Mouse (Mus musculus) heart, postnatal 36 days (tissue): Measurements from ENCODE around the gene Sync. TPM values are rescaled to one million over a fixed set of nuclear protein-coding genes. Genes with fewer than 3 reads are reported as not detected.

Experiments
- DNase-seq, 2 experiments: peaks; one replicate each; pipeline ENCODE4 v3.0.0; 2021 to 2022
- intact Hi-C: fragments of 180-260 bp; cut with DNase I; formaldehyde crosslinking; loops from one replicate; pipeline ENCODE4 v1.15.1; 2025
- total RNA-seq, 2 experiments: library from RNA; stranded (reverse); gene quantifications; 2 replicates each; pipeline ENCODE4 v1.2.3; 2021

Gene Sync
- total RNA-seq, 2 experiments from 2014 or later: 15.8 to 17.1 TPM

DNA sequence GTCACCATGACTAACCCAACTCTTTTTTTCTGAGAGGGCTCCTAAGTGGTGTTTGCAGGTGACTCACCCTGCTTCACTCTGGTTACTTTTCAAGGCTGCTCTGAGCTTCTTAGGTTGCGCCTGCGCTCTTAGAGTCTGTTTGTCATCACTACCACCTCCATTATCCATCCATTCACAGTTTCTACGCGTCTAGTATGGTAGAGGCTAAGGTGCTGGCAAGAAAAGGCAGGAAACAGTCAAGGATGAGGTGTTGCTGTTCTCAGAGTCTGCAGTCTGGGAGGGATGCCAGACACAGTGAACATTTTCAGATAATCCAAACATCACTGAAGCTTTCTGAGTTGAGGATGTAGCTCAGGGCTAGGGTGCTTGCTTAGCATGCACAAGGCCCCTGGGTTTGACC, 10.3 kb downstream of the Sync start:
- intact Hi-C loops: no loop called here
- DNase-seq: no peak

DNA sequence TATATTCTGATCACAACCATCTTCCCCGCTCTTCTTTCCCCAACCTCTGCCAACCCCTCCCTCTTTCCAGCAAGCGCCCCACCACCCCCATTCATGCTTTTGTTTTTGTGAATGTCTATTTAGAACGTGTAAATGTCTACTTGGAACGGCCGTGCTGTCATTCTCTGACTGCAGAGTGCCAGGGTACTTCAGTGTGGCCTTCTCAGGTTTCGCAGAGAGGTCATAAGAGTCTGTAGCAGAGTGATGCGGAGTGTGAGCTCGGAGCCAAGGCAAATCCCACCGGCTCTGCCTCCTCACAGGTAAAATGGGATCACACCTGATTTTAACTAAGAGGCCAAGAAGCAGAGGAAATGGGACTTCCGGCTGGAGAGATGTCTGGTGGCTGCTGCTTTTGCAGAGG, 11.7 kb downstream of the Sync start:
- intact Hi-C loops: no loop called here
- no peak for DNase-seq

DNA sequence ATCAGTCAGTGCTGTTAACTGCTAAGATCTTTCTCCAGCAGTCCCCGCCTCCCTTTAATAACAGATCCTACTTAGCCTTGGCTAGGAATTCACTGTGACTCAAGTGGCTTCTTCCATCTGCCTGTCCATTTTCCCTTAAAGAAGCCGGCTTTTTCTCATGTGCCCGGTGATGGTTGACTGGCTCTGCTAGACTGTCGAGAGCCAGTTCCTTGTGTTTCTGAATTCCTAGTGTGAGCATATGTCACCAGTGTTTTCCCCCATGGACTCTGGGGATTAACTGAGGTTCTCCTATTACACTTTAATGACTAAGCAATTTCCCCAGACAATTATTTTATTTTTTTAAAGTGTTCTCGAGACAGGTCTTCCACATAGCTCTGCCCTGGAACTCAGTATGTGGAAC, 16.0 kb downstream of the Sync start:
- no peak for DNase-seq
- intact Hi-C loops: no loop called here

DNA sequence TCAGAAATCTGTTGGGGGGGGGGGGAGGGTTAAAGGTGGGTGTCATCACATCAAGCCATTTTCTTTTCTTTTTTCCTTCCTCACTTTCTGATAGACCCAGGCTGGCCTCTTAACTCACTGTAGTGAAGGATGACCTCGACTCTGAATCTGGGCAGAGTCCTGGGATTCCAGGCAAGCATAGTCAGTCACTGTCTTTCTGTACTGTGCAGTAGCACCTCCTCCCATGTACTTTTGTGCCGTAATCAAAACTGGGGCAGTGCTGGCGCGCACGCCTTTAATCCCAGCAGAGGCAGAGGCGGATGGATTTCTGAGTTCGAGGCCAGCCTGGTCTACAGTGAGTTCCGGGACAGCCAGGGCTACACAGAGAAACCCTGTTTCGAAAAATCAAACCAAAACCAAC, 16.4 kb downstream of the Sync start:
- DNase-seq: no peak
- intact Hi-C loops: no loop called here

DNA sequence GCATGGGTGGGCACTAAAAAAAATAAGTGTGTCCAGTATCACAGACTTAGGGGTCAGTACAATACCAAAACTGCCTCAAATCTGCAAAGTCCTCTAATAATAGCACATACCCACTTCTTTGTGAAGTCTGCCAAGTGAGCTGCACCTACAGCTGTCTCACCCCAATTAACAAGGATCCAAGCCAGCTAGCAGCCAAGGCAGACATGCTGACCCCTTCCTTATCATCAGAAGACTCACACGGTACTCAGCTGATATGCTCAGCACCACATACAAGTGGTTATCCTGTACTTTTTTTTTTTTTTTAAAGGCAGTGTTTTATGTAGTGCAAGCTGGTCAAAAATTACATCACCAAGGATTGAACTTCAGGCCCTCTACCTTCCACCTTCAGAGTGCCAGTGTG, 16.9 kb downstream of the Sync start:
- no peak for DNase-seq
- intact Hi-C loops: no loop called here

DNA sequence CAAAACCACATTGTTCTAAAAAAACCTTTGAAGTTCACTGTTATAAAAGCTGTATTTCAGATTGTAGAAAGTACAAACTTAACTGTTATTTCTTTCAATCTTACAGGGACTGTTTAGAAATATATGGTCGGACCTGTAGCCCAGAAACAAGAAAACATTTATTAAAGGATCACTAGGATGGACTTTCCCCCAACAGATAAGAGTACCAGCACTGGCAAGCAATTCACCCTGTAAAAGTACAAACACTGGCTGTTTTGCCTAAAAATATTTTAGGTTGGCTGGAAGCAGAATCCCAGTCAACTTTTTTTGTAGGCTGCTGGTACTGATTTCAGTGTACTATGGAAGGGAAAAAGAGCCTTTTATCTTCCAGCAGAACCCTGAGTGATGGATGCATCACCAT, 20.5 kb downstream of the Sync start:
- intact Hi-C loops: no loop called here

DNA sequence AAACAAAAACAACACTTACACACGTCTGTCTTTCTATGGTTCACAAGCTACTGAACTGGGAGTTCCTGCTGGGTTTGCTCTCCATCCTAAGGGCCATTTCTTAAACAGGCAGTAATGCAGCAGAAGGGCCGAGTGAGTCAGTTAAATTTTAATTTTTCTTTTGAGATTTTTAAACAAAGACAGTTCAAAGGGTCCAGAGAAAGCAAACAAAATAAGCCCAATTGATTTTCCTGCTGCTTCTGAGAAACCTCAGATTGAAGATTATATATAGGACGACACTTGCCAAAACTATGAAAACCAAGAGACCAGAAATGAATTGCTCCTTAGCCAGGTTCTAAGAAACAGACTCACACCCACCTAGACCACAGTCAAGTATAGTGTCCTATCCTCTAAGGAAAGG, 26.5 kb downstream of the Sync start:
- no peak for DNase-seq
- intact Hi-C loops: no loop called here

More for the DNA sequence above, 20.5 kb downstream of the Sync start:
- no peak for DNase-seq

DNA sequence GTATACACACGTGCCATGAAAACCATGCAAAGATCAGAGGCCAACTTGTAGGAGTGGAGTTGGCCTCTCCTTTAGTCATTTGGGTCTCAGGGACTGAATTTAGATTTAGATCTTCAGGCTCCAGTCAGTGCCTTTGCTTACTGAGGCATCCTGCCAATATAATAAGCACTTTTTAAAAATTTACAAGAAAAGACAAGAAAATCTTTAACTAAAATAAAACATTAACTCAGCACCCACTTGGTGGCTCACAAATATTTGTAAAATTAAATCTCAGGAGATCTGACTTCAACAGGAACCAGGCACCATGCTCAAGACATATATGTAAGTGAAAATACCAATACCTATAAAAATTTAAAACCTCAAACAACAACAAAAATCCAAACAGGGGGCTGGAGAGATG, 33.5 kb downstream of the Sync start:
- no peak for DNase-seq
- intact Hi-C loops: no loop called here

DNA sequence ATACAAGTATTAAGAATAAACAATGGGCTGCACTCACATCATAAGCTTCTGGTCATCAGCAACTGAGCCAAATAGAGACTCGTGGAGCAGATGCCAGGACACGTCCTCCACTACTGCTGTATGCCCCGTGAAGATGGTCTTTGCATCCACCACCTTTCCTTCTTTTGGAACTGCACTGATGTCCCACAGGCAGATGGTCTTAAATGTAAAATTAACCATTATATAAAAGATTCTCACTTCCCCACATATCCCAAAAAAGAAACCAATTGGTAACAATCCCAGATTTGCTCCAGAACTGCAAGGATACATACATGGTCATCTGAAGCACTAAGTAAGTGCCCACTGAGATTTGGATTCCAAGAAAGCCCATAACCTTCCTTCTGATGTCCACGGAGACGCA, 34.6 kb downstream of the Sync start:
- no peak for DNase-seq
- intact Hi-C loops: no loop called here

DNA sequence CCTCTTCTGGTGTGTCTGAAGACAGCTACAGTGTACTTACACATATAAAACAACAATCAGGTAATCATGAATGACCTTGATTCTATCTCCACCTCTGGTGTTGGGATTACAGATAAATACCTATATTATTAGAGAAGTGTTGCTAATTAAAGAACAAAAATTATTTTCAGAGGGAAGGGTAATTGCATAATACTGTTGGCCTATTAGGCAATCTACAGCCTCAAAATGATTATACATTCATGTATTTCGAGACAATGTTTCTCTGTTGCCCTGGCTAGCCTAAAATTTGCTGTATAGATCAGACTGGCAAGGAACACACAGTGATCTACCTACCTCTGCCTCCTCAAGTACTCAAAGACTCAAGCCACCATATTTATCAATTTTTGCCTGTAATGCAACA, 36.1 kb downstream of the Sync start:
- DNase-seq: no peak
- intact Hi-C loops: no loop called here

DNA sequence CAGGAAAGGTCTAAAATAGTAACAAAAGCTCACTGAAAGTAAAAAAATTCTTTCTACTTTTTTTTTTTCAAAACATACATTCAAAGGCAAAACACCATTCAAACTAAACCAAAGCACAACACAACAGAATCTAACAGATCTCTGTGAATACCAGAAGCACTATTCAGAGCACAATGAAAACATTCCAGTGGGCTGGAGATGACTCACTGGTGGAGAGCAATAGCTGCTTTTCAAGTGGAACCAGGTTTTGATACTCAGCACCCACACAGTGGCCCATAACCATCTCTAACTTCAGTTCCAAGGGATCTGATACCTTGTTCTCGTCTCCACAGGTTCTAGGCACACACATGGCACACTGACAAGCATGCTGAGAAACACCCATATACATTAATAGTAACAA, 37.3 kb downstream of the Sync start:
- no peak for DNase-seq

DNA sequence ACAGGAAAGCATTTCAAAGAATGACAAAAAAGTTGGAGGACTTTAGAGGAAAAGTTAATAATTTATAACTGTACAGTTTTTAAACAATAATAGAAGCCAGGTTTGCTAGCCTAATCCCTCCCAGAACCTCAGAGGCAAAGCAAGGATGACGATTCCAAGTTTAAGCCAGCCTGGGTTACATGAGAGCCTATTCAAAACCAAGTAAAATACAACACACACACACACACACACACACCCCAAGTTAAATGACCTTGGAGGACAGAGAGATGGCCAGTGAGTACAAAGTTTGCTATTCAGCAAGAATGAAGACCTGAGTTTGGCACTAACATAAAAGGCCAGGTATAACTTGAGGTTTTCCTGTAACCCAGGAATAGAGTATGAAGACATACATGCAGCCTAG, 38.8 kb downstream of the Sync start:
- DNase-seq: no peak
- intact Hi-C loops: no loop called here

More for the DNA sequence above, 37.3 kb downstream of the Sync start:
- intact Hi-C loops: no loop called here

DNA sequence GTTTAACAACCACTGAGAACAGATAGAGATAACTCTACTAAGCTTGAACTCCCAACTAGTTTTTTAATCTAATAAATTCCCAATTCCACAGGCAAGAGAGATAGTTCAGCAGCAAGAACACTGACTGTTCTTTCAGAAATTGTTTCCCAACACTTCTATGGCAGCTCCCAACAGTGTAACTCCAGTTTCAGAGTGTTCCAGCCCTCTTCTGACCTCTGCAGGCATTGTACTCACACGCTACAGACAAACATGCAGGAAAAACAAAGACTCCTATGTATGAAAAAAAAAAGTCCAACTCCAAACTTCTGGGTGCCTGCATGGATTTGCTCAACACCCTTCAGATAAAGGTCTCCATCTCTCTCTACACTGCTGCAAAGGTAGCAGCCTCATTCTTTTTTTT, 45.4 kb downstream of the Sync start:
- intact Hi-C loops: loop anchor here (5.0 to 10.0 kb wide), 2 partner anchors 146 to 272 kb away; partner anchors contain the start of genes Eif3i, S100pbp, Tmem234 and Yars
- no peak for DNase-seq

DNA sequence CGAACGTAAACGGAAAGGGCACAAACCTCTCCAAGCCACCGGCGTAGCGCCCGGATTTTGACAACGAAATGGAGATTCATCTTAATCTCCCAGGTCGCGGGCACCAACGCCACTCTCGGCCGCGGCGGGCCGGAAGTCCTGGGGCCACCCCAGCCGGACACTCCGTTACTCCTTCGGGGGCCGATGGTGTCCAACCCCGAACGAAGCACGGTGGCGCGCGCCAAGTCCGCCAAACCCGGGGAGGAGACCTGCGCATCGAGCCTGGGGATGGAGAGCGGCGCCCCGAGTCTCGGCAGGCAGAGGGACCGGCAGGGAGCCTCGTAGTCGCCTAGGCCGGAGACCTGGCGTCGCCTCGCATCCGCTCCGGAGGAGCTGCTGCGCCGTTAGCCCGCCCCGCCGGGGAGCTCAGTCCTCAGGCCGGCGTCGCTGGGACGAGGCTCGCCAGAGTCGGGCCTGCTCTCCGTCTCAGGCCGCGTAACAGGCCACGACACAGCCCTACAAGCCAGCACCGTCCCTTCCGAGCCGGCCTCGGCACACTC, 47.3 kb downstream of the Sync start:
- intact Hi-C loops: loop anchor here (5.0 to 10.0 kb wide), 2 partner anchors 147 to 270 kb away; partner anchors contain the start of genes Eif3i, S100pbp, Tmem234 and Yars
- DNase-seq: no peak

DNA sequence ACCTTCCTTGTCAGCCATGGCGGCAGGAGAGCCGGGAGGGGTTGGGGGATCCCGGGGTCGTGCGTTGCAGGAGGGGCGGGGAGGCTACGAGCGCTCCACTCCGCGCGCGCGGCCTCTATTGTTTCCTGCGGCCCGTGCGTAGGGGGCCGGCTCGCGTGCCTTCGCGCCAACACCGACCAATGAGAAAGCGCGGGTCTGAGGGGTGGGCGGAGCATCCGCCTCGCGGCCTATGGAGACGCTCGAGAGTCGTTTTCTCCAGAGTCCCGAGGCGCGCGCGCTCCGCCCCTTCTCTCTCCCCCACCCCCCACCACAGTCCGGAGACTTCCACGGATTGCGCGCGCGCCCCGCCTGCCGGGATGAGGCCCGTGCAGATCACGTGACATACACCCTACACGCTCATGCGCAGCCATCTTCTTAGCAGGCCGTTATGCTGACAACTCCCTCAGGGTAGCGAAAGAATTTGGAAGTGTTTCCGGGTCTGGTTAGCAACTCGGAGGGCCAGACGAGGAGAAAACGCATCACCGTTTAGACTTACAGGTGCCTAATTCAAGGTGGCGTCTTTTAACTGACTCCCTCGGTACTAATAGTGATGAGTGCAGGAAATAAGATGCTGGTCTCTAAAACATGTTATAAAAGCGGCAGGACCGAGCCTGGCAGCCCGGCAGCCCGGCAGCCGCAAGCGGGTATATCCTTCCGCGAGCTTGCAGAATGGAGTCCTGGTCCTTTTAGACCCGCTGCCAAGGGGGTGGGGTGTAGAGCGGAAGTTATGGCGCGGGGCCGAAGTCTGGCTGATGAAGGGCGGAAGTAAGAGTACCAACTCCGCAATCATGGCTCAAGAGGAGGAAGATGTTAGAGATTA, 48.0 kb downstream of the Sync start, which contains the start of the genes Rbbp4 and Zbtb8os:
TSS of gene Rbbp4 (minus strand) at position 155 of the 859 bp plus-strand sequence.
TSS of gene Zbtb8os (plus strand) at position 480 of the 859 bp plus-strand sequence.
- intact Hi-C loops: loop anchor here (10.0 kb wide), 1 partner anchor 269 kb away; the partner anchor contains the start of genes Eif3i and Tmem234

DNA sequence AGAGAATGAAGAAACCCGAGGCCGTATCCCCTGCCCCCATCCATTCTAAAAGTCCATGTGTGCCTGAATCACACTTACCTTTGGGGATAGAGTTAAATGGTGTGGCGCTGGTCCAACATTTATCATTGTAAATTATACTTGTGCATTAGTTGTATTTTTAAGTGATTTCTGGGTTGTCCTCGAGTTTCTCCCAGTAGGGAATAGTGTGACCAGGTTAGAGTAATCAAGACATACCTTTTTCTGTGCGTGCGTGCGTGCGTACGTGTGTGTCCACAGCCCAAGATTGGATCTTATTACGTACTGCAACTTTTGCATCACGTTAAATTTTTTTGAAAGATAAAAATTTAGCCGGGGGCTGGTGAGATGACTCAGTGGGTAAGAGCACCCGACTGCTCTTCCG, 48.9 kb downstream of the Sync start:
- no peak for DNase-seq
- intact Hi-C loops: loop anchor here (10.0 kb wide), 1 partner anchor 269 kb away; the partner anchor contains the start of genes Eif3i and Tmem234

More for the DNA sequence above, 48.0 kb downstream of the Sync start, which contains the start of the genes Rbbp4 and Zbtb8os:
- DNase-seq: peak; percentile 93 to 94

DNA sequence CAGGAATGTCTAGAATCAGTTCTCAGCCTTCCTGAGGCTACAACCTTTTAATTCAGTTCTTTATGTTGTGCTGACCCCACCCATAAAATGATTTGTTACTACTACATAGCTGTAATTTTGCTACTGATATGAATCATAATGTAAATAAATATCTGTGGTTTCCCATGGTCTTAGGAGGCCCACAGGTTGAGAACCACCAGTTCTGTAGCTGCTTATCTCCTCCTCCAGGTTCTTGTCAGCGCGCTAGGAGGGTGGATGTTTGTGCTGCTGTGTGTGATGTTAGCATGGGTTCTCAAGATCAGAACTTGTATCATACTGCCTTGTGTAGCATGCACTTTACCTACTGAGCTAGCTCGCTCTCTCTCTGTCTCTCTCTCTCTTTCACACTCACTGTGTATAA, 52.3 kb downstream of the Sync start:
- no peak for DNase-seq
- intact Hi-C loops: loop anchor here (10.0 kb wide), 1 partner anchor 265 kb away; the partner anchor contains the start of genes Eif3i and Tmem234

DNA sequence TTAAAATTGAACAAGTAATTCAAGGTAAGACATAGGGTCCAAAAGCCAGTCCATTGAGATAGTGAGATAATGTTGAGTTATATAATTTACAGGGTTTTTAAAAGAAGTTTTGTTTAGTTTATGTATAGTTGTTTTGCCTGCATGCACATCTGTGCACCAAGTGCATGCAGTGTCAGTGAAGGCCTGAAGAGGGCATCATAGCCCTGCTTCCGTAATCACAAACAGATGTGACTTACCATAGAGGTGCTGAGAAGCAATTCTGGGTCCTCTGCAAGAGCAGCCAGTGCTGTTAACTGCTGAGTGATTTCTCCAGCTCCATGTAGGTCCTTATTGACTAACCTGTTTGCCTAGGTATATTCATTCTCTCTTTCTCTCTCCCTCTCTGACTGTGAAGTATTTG, 54.5 kb downstream of the Sync start:
- DNase-seq: no peak
- intact Hi-C loops: no loop called here

DNA sequence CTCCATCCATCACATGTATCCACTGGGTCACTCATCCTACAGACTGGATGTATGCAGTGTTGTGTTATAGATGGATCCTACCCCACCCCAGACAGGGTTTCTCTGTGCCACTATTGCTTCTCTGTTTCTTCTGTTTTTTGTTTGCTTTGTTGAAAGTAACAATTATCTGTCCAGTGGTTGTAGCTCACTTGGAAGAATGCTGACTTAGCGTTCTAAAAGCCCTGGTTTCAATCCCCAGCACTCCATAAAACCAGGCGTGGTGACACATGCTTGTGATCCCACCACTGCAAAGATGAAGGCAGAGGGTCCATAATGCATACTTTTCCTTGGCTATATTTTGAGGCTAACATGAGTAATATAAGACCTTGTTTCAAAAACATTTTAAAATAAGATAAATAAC, 55.3 kb downstream of the Sync start:
- DNase-seq: no peak
- intact Hi-C loops: no loop called here

DNA sequence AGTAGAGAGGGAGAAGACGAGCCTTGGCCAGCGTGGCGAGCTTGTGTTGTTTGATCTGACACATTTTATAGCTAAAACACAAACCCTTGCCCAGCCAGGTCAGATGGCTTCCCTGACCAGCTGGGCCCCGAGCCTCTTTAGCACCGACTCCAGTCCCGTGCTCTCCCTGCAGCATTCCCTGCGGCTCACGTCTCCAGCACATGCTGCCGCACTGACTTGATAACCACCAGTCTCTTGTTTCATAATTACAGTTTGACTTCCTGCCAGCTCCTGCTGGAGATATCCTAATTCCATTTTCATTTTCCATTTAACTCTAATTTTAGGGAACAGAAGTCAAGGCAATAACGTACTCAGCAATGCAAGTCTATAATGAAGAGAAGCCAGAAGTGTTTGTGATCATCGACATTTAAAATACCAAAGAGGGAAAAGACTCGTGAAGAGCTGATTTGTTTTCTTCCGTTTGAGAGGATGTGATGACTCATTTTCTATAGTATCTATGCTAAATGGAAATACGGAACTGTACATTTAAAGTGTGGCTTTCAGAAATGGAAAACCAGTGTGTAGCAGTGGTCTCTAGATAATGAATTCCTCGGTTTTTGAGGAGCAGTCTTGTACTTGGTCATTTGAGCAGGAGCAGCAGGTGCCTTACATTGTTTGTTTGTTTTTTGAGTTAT, 59.2 kb downstream of the Sync start:
- intact Hi-C loops: no loop called here
- DNase-seq: no peak

DNA sequence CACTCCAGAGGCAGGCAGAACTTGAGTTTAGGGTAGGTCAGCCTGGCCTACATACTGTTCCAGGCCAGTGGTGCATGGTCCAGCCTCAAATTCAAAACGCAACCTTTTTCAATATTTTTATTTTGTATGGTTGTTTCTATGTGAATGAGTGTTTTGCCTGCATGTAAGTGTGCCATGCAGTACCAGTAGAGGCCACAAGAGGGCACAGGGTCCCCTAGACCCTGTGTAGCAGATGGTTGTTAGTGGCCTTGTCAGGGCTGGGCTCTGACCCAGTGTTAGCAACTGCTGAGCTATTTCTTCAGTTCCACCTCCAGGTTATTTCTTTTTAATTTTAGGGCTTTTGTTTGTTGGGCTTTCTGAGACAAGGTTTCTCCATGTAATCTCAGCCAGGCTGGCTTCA, 63.2 kb downstream of the Sync start:
- DNase-seq: peak; percentile 73 to 85
- intact Hi-C loops: loop anchor here (1.0 to 5.0 kb wide), 3 partner anchors 26 to 105 kb away; no protein-coding TSS in a partner anchor
